Mouse (Mus musculus) heart, embryonic 14.5 days (tissue): Measurements from ENCODE around the gene Plxdc1. TPM values are rescaled to one million over a fixed set of nuclear protein-coding genes. Genes with fewer than 3 reads are reported as not detected.

ENCODE experiments used
- microRNA-seq: library from miRNA; unstranded; fragments of <30 nt; microRNA quantifications from one replicate; pipeline ENCODE4, GENCODE M21; 2016
- polyA plus RNA-seq: library from polyadenylated mRNA; unstranded; fragments of >200 nt; fragmentation: Nextera tagmentation; extraction: Ambion mirVana; gene quantifications from 2 replicates; pipeline ENCODE4 v1.2.1, GENCODE M21; 2014

Gene Plxdc1
- polyA plus RNA-seq, 1 experiment from 2014 or later: 0.66 TPM

Small RNAs within 50 kb of the gene (microRNA-seq; reads per million reads assigned to microRNA genes)
- gene Gm22461: not detected
- not detected for gene Gm27597

Other genes with a start within 250 kb of the Plxdc1 start
- gene Pip4k2b, start 241.7 kb downstream of the Plxdc1 start, polyA plus RNA-seq: 0.80 and 1.1 TPM in 2 replicates
- gene Cwc25, start 219.9 kb downstream of the Plxdc1 start, polyA plus RNA-seq: 9.0 and 9.8 TPM in 2 replicates
- not detected in 2 replicates for gene 1700001P01Rik, start 210.5 kb downstream of the Plxdc1 start, polyA plus RNA-seq
- gene Rpl23, start 204.0 kb downstream of the Plxdc1 start, polyA plus RNA-seq: 499 and 536 TPM in 2 replicates
- 26.5 and 28.1 TPM in 2 replicates for gene Lasp1, start 187.4 kb downstream of the Plxdc1 start, polyA plus RNA-seq
- gene B230217C12Rik, start 145.7 kb downstream of the Plxdc1 start, polyA plus RNA-seq: 4.2 and 5.5 TPM in 2 replicates
- gene Fbxo47, start 102.3 kb downstream of the Plxdc1 start, polyA plus RNA-seq: 1.2 and 1.5 TPM in 2 replicates
- gene Arl5c, start 9.7 kb upstream of the Plxdc1 start, polyA plus RNA-seq: 3.2 and 4.0 TPM in 2 replicates
- gene Cacnb1, start 36.6 kb upstream of the Plxdc1 start, polyA plus RNA-seq: 7.1 and 7.9 TPM in 2 replicates
- 721 and 767 TPM in 2 replicates for gene Rpl19, start 40.3 kb upstream of the Plxdc1 start, polyA plus RNA-seq
- 0.59 and 0.78 TPM in 2 replicates for gene Stac2, start 67.0 kb upstream of the Plxdc1 start, polyA plus RNA-seq
- 14.9 and 17.7 TPM in 2 replicates for gene Fbxl20, start 164.0 kb upstream of the Plxdc1 start, polyA plus RNA-seq
- 40.2 TPM in 2 replicates for gene Med1, start 206.8 kb upstream of the Plxdc1 start, polyA plus RNA-seq
- 9.8 and 9.9 TPM in 2 replicates for gene Cdk12, start 216.6 kb upstream of the Plxdc1 start, polyA plus RNA-seq